Mouse (Mus musculus): ENCODE data around the gene Syne4.

- TF ChIP-seq POLR2A (IDR thresholded peaks at IDR 0.05; ENCODE audit: low read depth, low read length) (no peak), CTCF (IDR thresholded peaks at IDR 0.05; ENCODE audit: extremely low read depth, insufficient read depth, insufficient read length, insufficient replicate concordance) (no peak)
These were observed 20.0 kb downstream of the Syne4 start for GRCm38 (mm10) chr7:30334563-30334962.
